Mouse (Mus musculus) cerebellum, adult 9-10 months (tissue): ENCODE measurements around the gene Cpeb3.
A peak's percentile ranks its signal among the peaks of the same experiment; 100 is the strongest.
"Not testable (repeated sequence)": the region's sequence is repeated elsewhere in the genome, so short reads cannot be mapped to it uniquely, and the experiment has no call there.

Source experiments
- DNase-seq: peaks from one replicate; pipeline ENCODE4 v3.0.0; 2022

Gene Cpeb3

GRCm38 (mm10) chr19:37206641-37207302, 1.6 kb downstream of the Cpeb3 start:
- peak; percentile 66 for DNase-seq

- not testable (repeated sequence) for DNase-seq
Measured at GRCm38 (mm10) chr19:37205155-37205554, 3.2 kb downstream of the Cpeb3 start.

- DNase-seq = no peak
Measured at GRCm38 (mm10) chr19:37203371-37203770, 5.0 kb downstream of the Cpeb3 start.

- DNase-seq = no peak
Measured at GRCm38 (mm10) chr19:37199889-37200288, 8.5 kb downstream of the Cpeb3 start.

- no peak for DNase-seq
Measured at GRCm38 (mm10) chr19:37198165-37198880, 10.1 kb downstream of the Cpeb3 start.

- DNase-seq = no peak
Measured at GRCm38 (mm10) chr19:37192475-37193058, 15.8 kb downstream of the Cpeb3 start.

- DNase-seq = no peak
Measured at GRCm38 (mm10) chr19:37188366-37188948, 19.9 kb downstream of the Cpeb3 start.

GRCm38 (mm10) chr19:37177819-37178708, 30.3 kb downstream of the Cpeb3 start:
- DNase-seq = peak; percentile 77

GRCm38 (mm10) chr19:37176879-37177462, 31.4 kb downstream of the Cpeb3 start:
- DNase-seq = peak; percentile 38

GRCm38 (mm10) chr19:37175919-37176318, 32.5 kb downstream of the Cpeb3 start:
- DNase-seq = peak; percentile 77

- no peak for DNase-seq
Measured at GRCm38 (mm10) chr19:37175436-37175805, 33.0 kb downstream of the Cpeb3 start.

- peak; percentile 82 for DNase-seq
Measured at GRCm38 (mm10) chr19:37174716-37175435, 33.5 kb downstream of the Cpeb3 start.

- DNase-seq = peak; percentile 73
Measured at GRCm38 (mm10) chr19:37174116-37174715, 34.2 kb downstream of the Cpeb3 start.

GRCm38 (mm10) chr19:37173331-37174115, 34.9 kb downstream of the Cpeb3 start:
- peak; percentile 59 for DNase-seq

GRCm38 (mm10) chr19:37172566-37173130, 35.8 kb downstream of the Cpeb3 start:
- DNase-seq = peak; percentile 70

- DNase-seq = no peak
Measured at GRCm38 (mm10) chr19:37172096-37172495, 36.3 kb downstream of the Cpeb3 start.

- DNase-seq = no peak
Measured at GRCm38 (mm10) chr19:37156770-37157336, 51.5 kb downstream of the Cpeb3 start.

GRCm38 (mm10) chr19:37156040-37156439, 52.4 kb downstream of the Cpeb3 start:
- no peak for DNase-seq

- DNase-seq = no peak
Measured at GRCm38 (mm10) chr19:37147145-37147544, 61.3 kb downstream of the Cpeb3 start.

- no peak for DNase-seq
Measured at GRCm38 (mm10) chr19:37145846-37146245, 62.6 kb downstream of the Cpeb3 start.
